Mouse (Mus musculus) heart, postnatal 0 days (tissue): ENCODE measurements around the gene Krt20.

ENCODE experiments used
- CTCF ChIP-seq: IDR thresholded peaks from 2 replicates; pipeline ENCODE4 v1.5.1; 2016; ENCODE audit warnings: antibody characterized with exemption, control low read depth, low read depth
- EP300 ChIP-seq: IDR thresholded peaks from 2 replicates; pipeline ENCODE4 v1.6.1; 2016; ENCODE audit warnings: antibody characterized with exemption, low read depth

DNA sequence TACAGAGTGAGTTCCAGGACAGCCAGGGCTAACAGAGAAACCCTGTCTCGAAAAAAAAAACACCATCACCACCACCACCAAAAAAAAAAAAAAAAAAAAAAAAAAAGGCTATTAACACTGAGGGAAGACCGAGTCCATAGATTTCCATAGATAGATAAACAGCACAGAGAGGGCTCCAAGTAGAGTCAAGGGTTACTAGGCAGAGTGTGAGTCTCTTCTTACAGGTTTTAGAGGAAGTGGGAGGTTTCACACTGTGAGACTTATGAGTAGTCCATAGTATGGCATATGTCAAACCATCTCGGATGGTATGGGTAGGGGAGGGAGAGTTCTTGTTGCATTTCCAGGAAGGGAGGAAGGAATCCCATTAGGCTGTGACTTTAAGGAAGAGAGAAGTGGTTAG is 39.9 kb downstream of the Krt20 start:
- TF ChIP-seq EP300, result no peak
- no peak for TF ChIP-seq CTCF
